Mouse (Mus musculus) megakaryocyte, embryonic 14.5 days (primary cell): ENCODE measurements around the gene Colgalt1.

Experiments
- FLI1 ChIP-seq: IDR thresholded peaks from 2 replicates; pipeline ENCODE4 v1.6.1; 2012; ENCODE audit warnings: low read length, inconsistent platforms, mixed read lengths
- GATA1 ChIP-seq: IDR thresholded peaks from 3 replicates; pipeline ENCODE4 v1.6.1; 2012; ENCODE audit warnings: mixed read lengths, low read length, inconsistent platforms, borderline replicate concordance

DNA sequence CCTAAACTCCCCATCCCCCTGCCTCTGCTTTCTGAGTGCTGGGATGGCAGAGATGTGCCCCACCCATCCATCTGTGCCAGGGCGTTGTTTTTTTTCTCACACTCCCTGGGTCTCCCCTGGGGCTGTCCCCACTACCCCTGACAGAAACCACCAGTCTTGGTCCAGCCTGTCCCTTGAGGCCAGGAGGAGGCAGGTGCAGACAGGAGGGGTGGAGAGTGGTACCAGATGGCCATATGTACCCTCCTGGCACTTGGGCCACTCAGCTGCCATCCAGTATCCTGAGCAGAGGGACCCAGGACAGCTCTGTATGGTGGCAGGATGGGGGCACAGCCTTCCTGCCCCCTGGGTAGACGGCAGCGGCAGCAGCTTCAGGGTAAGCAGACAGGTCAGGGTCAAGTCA, 13.3 kb upstream of the Colgalt1 start, which contains the start of gene Fam129c:
- TF ChIP-seq FLI1, result no peak
- no peak for TF ChIP-seq GATA1
